8 mouse cellular contexts compared by ENCODE assay signal in genomic region chr4:122998537-122999262, GRCm38 (mm10). TPM values are rescaled to one million over a fixed set of nuclear protein-coding genes. Genes with fewer than 3 reads are reported as not detected.
DNase-seq lines count a peak whose midpoint lies in the region; ATAC-seq lines count a peak whose summit lies in the region.

No protein-coding gene starts in this region.

- peak overlapping the region; percentile 92 for H3K9ac ChIP-seq in forebrain, embryonic 11.5 days (ENCODE audit: low read length)
- H3K9ac ChIP-seq in liver, embryonic 12.5 days = no peak overlapping the region
- no peak overlapping the region for H3K9ac ChIP-seq in stomach, embryonic 15.5 days

- H3K27ac ChIP-seq in forebrain, embryonic 11.5 days (ENCODE audit: low read depth, low read length) = peak overlapping the region; percentile 87
- H3K27ac ChIP-seq in liver, embryonic 12.5 days = no peak overlapping the region
- H3K27ac ChIP-seq in stomach, embryonic 15.5 days = 0 out of 2 replicates have a peak overlapping the region, but pooled peaks have one; percentile 16

- no peaks in the 10 kb centered on the region for H3K27me3 ChIP-seq in forebrain, embryonic 11.5 days (ENCODE audit: control insufficient read depth, insufficient read depth, low read length)
- H3K27me3 ChIP-seq in liver, embryonic 12.5 days (replicated peaks) = peaks cover 78% of the 10 kb centered on the region
- peaks cover 7% of the 10 kb centered on the region; the same call in 1 of the 2 replicates for H3K27me3 ChIP-seq in stomach, embryonic 15.5 days (replicated peaks)

- WGBS in forebrain, embryonic 11.5 days = 2% methylated on average over 12 of the region's 12 CpGs
- 31% methylated on average over 12 of the region's 12 CpGs for WGBS in liver, embryonic 12.5 days (ENCODE audit: insufficient replicate concordance)
- WGBS in stomach, embryonic 15.5 days = 28% methylated on average over 12 of the region's 12 CpGs

- H3K4me3 ChIP-seq in forebrain, embryonic 11.5 days (ENCODE audit: low read depth, low read length) = peak overlapping the region; percentile 86
- no peak overlapping the region for H3K4me3 ChIP-seq in liver, embryonic 12.5 days
- peak overlapping the region; percentile 77 for H3K4me3 ChIP-seq in stomach, embryonic 15.5 days (replicated peaks)

- peak; percentile 76 for ATAC-seq in forebrain, embryonic 11.5 days (replicated peaks; ENCODE audit: low FRiP score)
- ATAC-seq in liver, embryonic 12.5 days = 0 out of 2 replicates have a peak, but pooled peaks have one; percentile 38
- peak; percentile 21; the same call in 1 of the 2 replicates for ATAC-seq in stomach, embryonic 15.5 days (ENCODE audit: insufficient read depth, low FRiP score, low read depth)

- no peaks in the 10 kb centered on the region; the same call in 1 of the 2 replicates for H3K36me3 ChIP-seq in forebrain, embryonic 11.5 days (ENCODE audit: control insufficient read depth, insufficient read depth, low read length)
- H3K36me3 ChIP-seq in liver, embryonic 12.5 days = no peaks in the 10 kb centered on the region
- no peaks in the 10 kb centered on the region for H3K36me3 ChIP-seq in stomach, embryonic 15.5 days

- peak overlapping the region; percentile 87 for H3K4me2 ChIP-seq in forebrain, embryonic 11.5 days (ENCODE audit: low read depth, low read length, severe bottlenecking)
- H3K4me2 ChIP-seq in liver, embryonic 12.5 days = peak overlapping the region; percentile 13; the same call in 1 of the 2 replicates
- H3K4me2 ChIP-seq in stomach, embryonic 15.5 days = peak overlapping the region; percentile 98

- H3K9me3 ChIP-seq in forebrain, embryonic 11.5 days (ENCODE audit: control insufficient read depth, low read length) = no peaks in the 10 kb centered on the region
- H3K9me3 ChIP-seq in liver, embryonic 12.5 days (replicated peaks) = no peaks in the 10 kb centered on the region
- no peaks in the 10 kb centered on the region for H3K9me3 ChIP-seq in stomach, embryonic 15.5 days

- peaks cover 24% of the 10 kb centered on the region for H3K4me1 ChIP-seq in forebrain, embryonic 11.5 days (replicated peaks; ENCODE audit: control insufficient read depth, insufficient read depth, low read length)
- peaks cover 19% of the 10 kb centered on the region for H3K4me1 ChIP-seq in liver, embryonic 12.5 days
- H3K4me1 ChIP-seq in stomach, embryonic 15.5 days = peaks cover 12% of the 10 kb centered on the region; the same call in 1 of the 2 replicates

- DNase-seq in lung, postnatal 10 days = peak; percentile 18
- DNase-seq in lung, postnatal 25 days (ENCODE audit: low spot score) = no peak
- DNase-seq in forebrain, embryonic 11.5 days (ENCODE audit: low spot score) = peak; percentile 87
- DNase-seq in urinary bladder, postnatal 4 days (ENCODE audit: low spot score in 2 of 2) = no peak
- DNase-seq in adrenal gland, postnatal 4 days (ENCODE audit: low spot score in 2 of 2) = no peak
- DNase-seq in adrenal gland, postnatal 14 days = no peak

RNA-seq across cellular contexts. Expression of gene Mycl, which starts 3.2 kb away (rescaled TPM):
- polyA plus RNA-seq in forebrain, embryonic 11.5 days (2014; fragmentation: Nextera tagmentation; extraction: Ambion mirVana) = 66.8 and 69.5 TPM in 2 replicates
- 1.2 and 1.6 TPM in 2 replicates for polyA plus RNA-seq in liver, embryonic 12.5 days (2016; fragmentation: Nextera tagmentation; extraction: Ambion mirVana)
- 20.6 and 21.3 TPM in 2 replicates for polyA plus RNA-seq in stomach, embryonic 15.5 days (2015; fragmentation: Nextera tagmentation; extraction: Ambion mirVana)
- total RNA-seq in adrenal gland, postnatal 4 days (2021) = 1 to 10 TPM; 2.8 to 2.9 TPM
- 2.3 and 3.5 TPM in 2 replicates for total RNA-seq in adrenal gland, postnatal 14 days (2021)

RNA-seq across cellular contexts. Expression of gene Trit1, which starts 17.7 kb away (rescaled TPM):
- polyA plus RNA-seq in forebrain, embryonic 11.5 days (2014; fragmentation: Nextera tagmentation; extraction: Ambion mirVana) = 21.6 and 24.4 TPM in 2 replicates
- polyA plus RNA-seq in liver, embryonic 12.5 days (2016; fragmentation: Nextera tagmentation; extraction: Ambion mirVana) = 8.9 and 10.9 TPM in 2 replicates
- polyA plus RNA-seq in stomach, embryonic 15.5 days (2015; fragmentation: Nextera tagmentation; extraction: Ambion mirVana) = 18.3 and 20.4 TPM in 2 replicates
- 10 to 100 TPM; 19.1 to 19.7 TPM for total RNA-seq in adrenal gland, postnatal 4 days (2021)
- 19.0 and 25.7 TPM in 2 replicates for total RNA-seq in adrenal gland, postnatal 14 days (2021)

RNA-seq across cellular contexts. Expression of gene Mfsd2a, which starts 37.7 kb away (rescaled TPM):
- polyA plus RNA-seq in forebrain, embryonic 11.5 days (2014; fragmentation: Nextera tagmentation; extraction: Ambion mirVana) = 22.5 TPM in 2 replicates
- 0.14 and 0.28 TPM in 2 replicates for polyA plus RNA-seq in liver, embryonic 12.5 days (2016; fragmentation: Nextera tagmentation; extraction: Ambion mirVana)
- 2.7 and 4.1 TPM in 2 replicates for polyA plus RNA-seq in stomach, embryonic 15.5 days (2015; fragmentation: Nextera tagmentation; extraction: Ambion mirVana)
- total RNA-seq in adrenal gland, postnatal 4 days (2021) = under 1 TPM; 0.59 to 0.90 TPM
- total RNA-seq in adrenal gland, postnatal 14 days (2021) = 2.7 and 5.7 TPM in 2 replicates

Comparison
In these comparisons a context has a peak if more than half of its experiments do, and no peak if none do; other contexts are left out.
1. DNase-seq: peak in lung, postnatal 10 days (single experiment) and forebrain, embryonic 11.5 days (single experiment); none in lung, postnatal 25 days (single experiment), urinary bladder, postnatal 4 days (0 of 2), adrenal gland, postnatal 4 days (0 of 2) and adrenal gland, postnatal 14 days (single experiment).
2. ATAC-seq: peak in every context shown above with its lines; median percentile 76 in forebrain, embryonic 11.5 days; 38 in liver, embryonic 12.5 days; 21 in stomach, embryonic 15.5 days.
3. H3K4me2 ChIP-seq: peak in every context shown above with its lines; median percentile 98 in stomach, embryonic 15.5 days; 87 in forebrain, embryonic 11.5 days; 13 in liver, embryonic 12.5 days.